Mouse (Mus musculus) limb, embryonic 13.5 days (tissue): ENCODE measurements at regions not wholly inside any gene's neighbourhood (a gene's known extent, or its start where the extent isn't known, plus 50 kb on each side); places are given as distances from the start of the nearest gene placed in this dataset.

Source experiments
- ATAC-seq: fragments of 200-750 bp; cut with Nextera tagmentation; 2 replicates; pipeline ENCODE4 v1.8.0; 2017; ENCODE audit warnings: low read depth, moderate number of reproducible peaks, moderate TSS enrichment; ENCODE audit not compliant: low FRiP score
- H3K27ac ChIP-seq: fragments of 300-500 bp; sonication (generic); 2 replicates; pipeline ENCODE4 v1.5.1; 2015; ENCODE audit warnings: inconsistent platforms, mild to moderate bottlenecking, moderate library complexity
- H3K27me3 ChIP-seq: fragments of 300-500 bp; sonication (generic); 2 replicates; pipeline ENCODE4 v1.6.1; 2015; ENCODE audit warnings: mild to moderate bottlenecking, inconsistent platforms
- H3K36me3 ChIP-seq: fragments of 300-500 bp; sonication (generic); 2 replicates; pipeline ENCODE4 v1.6.1; 2015; ENCODE audit warnings: inconsistent platforms, mild to moderate bottlenecking, moderate library complexity
- H3K4me1 ChIP-seq: fragments of 300-500 bp; sonication (generic); 2 replicates; pipeline ENCODE4 v1.6.1; 2015; ENCODE audit warnings: inconsistent platforms
- H3K4me2 ChIP-seq: fragments of 300-500 bp; sonication (generic); replicated peaks from 2 replicates; pipeline ENCODE4 v1.6.1; 2015; ENCODE audit warnings: inconsistent platforms, mild to moderate bottlenecking, moderate library complexity
- H3K4me3 ChIP-seq: fragments of 300-500 bp; sonication (generic); 2 replicates; pipeline ENCODE4 v1.5.1; 2015; ENCODE audit warnings: moderate library complexity, mild to moderate bottlenecking, inconsistent platforms
- H3K9ac ChIP-seq: fragments of 300-500 bp; sonication (generic); 2 replicates; pipeline ENCODE4 v1.6.1; 2015; ENCODE audit warnings: mild to moderate bottlenecking, inconsistent platforms
- H3K9me3 ChIP-seq: fragments of 300-500 bp; sonication (generic); 2 replicates; pipeline ENCODE4 v1.6.1; 2016; ENCODE audit warnings: inconsistent platforms
- WGBS: fragments of 180-500 bp; shearing (Covaris S2); methylation state at CpG from one replicate; pipeline ENCODE4 v1.1.7; 2015; 5-methylcytosine and 5-hydroxymethylcytosine counted together

GRCm38 (mm10) chr1:73857497-73857896, 266.8 kb downstream of the Tns1 start:
- 60% methylated on average over 5 of the region's 5 CpGs for WGBS
- Histone ChIP-seq H3K4me3 (no peak overlapping the region), H3K9ac (no peak overlapping the region), H3K4me1 (peaks cover 10% of the 10 kb centered on the region), H3K4me2 (no peak overlapping the region), H3K9me3 (no peaks in the 10 kb centered on the region), H3K27me3 (no peaks in the 10 kb centered on the region), H3K27ac (no peak overlapping the region; the same call in 1 of the 2 replicates), H3K36me3 (no peaks in the 10 kb centered on the region)
- no peak for ATAC-seq

DNA sequence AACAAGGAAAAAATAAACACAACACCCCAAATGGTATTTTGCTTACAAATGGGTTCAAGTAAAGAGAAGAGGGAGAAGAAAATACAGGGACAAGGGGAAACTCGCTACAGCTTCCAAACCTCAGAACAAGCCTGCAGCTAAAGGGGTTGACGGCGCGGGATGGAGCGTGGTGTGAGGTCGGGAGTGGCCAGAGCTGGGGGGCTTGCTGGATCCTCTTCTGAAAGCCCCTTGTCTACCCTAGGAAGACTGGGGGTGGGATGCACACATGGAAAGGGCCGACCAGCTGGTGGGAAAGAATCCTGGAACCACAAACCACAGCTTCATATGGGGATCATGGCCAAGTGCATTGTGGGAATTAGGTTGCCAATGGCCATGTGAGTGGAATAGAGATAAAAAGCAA, 267.4 kb downstream of the Tns1 start:
- no peak overlapping the region for H3K9ac ChIP-seq
- peaks cover 6% of the 10 kb centered on the region; the same call in 1 of the 2 replicates for H3K4me1 ChIP-seq
- no peaks in the 10 kb centered on the region for H3K9me3 ChIP-seq
- ATAC-seq = no peak
- WGBS = 91% methylated on average over 7 of the region's 7 CpGs
- H3K27me3 ChIP-seq = no peaks in the 10 kb centered on the region
- no peak overlapping the region for H3K27ac ChIP-seq
- no peak overlapping the region for H3K4me2 ChIP-seq
- no peaks in the 10 kb centered on the region for H3K36me3 ChIP-seq
- H3K4me3 ChIP-seq = no peak overlapping the region

DNA sequence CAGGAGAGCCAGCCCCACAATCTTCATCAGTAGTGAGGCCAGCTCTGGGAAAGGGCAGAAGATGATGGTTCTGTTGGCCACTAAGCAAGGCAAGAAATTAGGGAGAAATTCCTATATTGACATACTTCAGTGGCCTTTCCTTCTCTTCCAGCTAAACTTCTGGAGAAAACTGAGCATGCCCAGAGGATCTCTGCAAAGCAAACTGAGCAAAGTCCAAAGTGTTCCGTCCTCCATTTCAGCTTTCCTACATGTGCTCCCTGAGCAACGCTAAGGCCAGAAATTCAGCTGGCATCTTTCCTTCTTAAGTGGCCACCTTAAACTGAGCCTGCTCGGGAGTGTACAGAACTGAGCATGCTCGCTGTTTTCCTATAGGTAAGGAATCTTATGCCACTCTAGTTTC, 268.9 kb downstream of the Tns1 start:
- no peaks in the 10 kb centered on the region for H3K9me3 ChIP-seq
- WGBS = 86% methylated on average over 4 of the region's 4 CpGs

GRCm38 (mm10) chr1:73853851-73854250, 270.4 kb downstream of the Tns1 start:
- no peak overlapping the region for H3K4me2 ChIP-seq
- no peaks in the 10 kb centered on the region for H3K27me3 ChIP-seq
- H3K4me1 ChIP-seq = peaks cover 6% of the 10 kb centered on the region
- no peak for ATAC-seq
- H3K4me3 ChIP-seq = no peak overlapping the region
- no peaks in the 10 kb centered on the region for H3K9me3 ChIP-seq
- H3K27ac ChIP-seq = no peak overlapping the region
- 89% methylated on average over 11 of the region's 11 CpGs for WGBS
- no peaks in the 10 kb centered on the region for H3K36me3 ChIP-seq
- H3K9ac ChIP-seq = no peak overlapping the region

More for the DNA sequence above, 268.9 kb downstream of the Tns1 start:
- Histone ChIP-seq H3K4me2 (no peak overlapping the region), H3K27me3 (no peaks in the 10 kb centered on the region), H3K9ac (no peak overlapping the region), H3K4me1 (peaks cover 6% of the 10 kb centered on the region), H3K36me3 (no peaks in the 10 kb centered on the region), H3K4me3 (no peak overlapping the region), H3K27ac (no peak overlapping the region)
- no peak for ATAC-seq

DNA sequence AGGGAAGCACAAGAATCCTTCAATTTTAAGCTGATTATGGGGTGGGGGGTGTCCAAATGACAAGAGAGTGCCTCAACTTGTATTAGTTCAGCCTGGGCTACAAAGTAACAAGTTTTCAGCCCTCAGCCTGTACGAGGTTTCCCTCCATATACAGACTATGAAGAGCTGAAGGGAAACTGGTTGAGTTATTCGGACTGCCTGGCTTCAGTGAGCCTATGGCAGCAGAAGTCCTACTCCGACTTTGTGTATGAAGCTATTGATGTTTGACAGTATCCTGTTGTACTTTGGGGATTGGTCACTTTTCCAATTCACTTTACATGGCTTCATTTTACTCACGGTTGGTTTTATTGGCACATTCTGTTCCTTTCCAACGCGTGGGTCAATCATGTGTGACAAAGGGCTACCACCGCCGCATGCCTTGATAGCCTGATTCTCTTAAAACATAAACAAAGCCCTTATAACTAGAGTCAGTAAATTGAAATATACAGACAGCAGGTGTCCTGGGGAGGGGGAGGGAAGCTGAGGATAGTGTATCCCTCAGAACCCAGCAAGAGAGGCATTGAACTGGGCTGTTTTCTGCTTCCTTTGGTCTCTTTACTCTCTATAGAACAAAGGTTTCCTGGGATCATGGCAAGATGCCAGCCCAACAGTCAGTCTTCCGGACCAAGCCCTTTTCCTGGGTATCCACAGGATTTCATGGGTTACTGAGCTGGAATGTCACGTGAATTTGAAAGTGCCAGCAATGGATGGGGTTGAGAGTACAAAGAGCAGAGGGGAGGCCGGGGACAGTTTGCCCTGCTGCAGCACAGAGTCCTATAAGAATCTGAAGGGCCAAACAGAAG, 273.9 kb downstream of the Tns1 start:
- no peak overlapping the region for H3K4me2 ChIP-seq
- H3K4me3 ChIP-seq = no peak overlapping the region
- H3K36me3 ChIP-seq = no peaks in the 10 kb centered on the region
- H3K4me1 ChIP-seq = no peaks in the 10 kb centered on the region; the same call in 1 of the 2 replicates
- no peak for ATAC-seq
- H3K9ac ChIP-seq = no peak overlapping the region
- no peaks in the 10 kb centered on the region for H3K9me3 ChIP-seq
- H3K27me3 ChIP-seq = no peaks in the 10 kb centered on the region
- H3K27ac ChIP-seq = no peak overlapping the region
- whole genome bisulfite sequencing = 76% methylated on average over 11 of the region's 11 CpGs

DNA sequence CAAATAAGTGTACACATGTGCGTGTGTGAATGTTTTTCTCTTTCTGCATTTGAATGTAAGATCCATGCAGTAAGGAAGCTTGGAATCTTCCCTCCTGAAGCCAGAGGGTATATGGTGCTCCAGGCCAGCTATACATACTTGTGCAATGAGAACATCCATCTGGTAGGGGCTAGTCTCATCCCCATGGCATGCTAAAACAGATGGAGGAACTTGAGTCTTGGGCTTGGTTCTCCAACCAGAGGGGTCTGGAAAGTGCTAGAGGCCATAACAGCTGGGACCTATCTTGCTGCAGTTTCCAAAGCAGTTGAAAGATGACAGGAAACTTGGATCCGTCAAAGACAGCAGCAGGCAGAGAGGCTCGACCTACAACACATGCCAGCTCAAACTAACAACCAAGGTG, 275.9 kb downstream of the Tns1 start:
- H3K9me3 ChIP-seq = no peaks in the 10 kb centered on the region
- no peaks in the 10 kb centered on the region for H3K36me3 ChIP-seq
- H3K9ac ChIP-seq = no peak overlapping the region
- H3K4me3 ChIP-seq = no peak overlapping the region
- H3K4me2 ChIP-seq = no peak overlapping the region
- no peaks in the 10 kb centered on the region; the same call in 1 of the 2 replicates for H3K4me1 ChIP-seq
- 62% methylated on average over 3 of the region's 3 CpGs for WGBS
- ATAC-seq = no peak; the same call in 1 of the 2 replicates
- no peak overlapping the region for H3K27ac ChIP-seq
- no peaks in the 10 kb centered on the region for H3K27me3 ChIP-seq

DNA sequence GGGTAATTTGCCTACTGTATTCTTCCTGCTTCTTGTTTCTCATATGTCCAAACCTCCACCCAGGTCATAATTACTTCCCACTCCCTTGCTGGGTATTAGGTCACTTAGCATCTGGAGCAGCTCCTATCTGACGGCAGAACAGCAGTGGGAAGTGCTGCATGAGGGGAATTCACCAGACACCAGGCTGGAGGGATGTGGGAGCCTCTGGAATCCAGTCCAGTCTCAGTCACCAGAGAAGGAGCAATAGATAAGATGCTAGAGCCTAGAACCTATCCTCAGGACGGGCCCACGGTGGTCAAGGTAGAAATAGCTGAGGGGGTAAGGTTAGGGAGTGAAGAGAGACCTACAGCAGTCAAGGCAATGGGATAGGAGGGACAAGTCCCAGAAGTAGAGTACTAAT, 277.1 kb downstream of the Tns1 start:
- no peak for ATAC-seq
- H3K9ac ChIP-seq = no peak overlapping the region
- 76% methylated on average over 3 of the region's 3 CpGs for WGBS
- no peaks in the 10 kb centered on the region for H3K36me3 ChIP-seq
- H3K9me3 ChIP-seq = no peaks in the 10 kb centered on the region
- H3K4me1 ChIP-seq = no peaks in the 10 kb centered on the region; the same call in 1 of the 2 replicates
- H3K27ac ChIP-seq = no peak overlapping the region
- no peaks in the 10 kb centered on the region for H3K27me3 ChIP-seq
- no peak overlapping the region for H3K4me2 ChIP-seq
- no peak overlapping the region for H3K4me3 ChIP-seq

DNA sequence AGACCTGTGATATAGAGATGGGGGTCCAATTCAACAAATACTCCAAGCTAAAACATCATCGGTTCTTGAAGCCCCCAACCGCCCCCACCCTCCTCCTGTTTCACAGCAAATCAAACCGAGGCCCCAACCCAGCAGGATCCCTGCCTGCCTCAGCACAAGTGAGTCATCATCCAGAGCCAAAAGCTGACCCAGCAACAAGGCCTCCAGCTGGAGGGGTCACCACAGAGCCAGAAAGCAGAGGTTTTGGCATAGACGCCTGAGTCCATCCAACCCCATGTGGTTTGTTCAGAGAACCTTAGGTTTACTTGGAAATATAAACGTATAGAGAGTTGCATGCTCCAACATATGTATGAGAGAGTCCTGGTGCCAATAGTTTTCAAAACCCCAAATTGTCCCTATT, 279.1 kb downstream of the Tns1 start:
- no peak for ATAC-seq
- Histone ChIP-seq H3K36me3 (no peaks in the 10 kb centered on the region), H3K27me3 (no peaks in the 10 kb centered on the region), H3K27ac (no peak overlapping the region), H3K9ac (no peak overlapping the region), H3K4me1 (no peaks in the 10 kb centered on the region), H3K4me3 (no peak overlapping the region), H3K9me3 (no peaks in the 10 kb centered on the region), H3K4me2 (no peak overlapping the region)
- WGBS = 80% methylated on average over 5 of the region's 5 CpGs

DNA sequence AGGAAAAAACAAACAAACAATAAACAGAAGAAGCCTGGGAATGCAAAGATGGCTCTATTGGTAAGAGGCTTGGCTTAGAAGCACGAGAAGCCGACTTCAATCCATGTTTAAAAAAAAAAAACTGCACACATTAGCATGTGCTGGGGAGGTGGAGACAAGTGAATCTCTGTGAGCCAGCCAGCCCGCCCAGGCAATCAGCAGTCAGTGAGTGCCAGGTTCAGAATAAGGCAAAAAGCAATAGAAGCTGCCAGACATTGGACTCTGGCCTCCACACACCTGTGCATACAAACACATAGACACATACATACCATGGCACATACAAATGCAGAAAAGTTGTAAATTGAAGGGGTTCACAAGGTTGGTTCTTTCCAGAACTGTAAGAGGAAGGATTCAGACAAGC, 279.7 kb downstream of the Tns1 start:
- no peak overlapping the region for H3K4me2 ChIP-seq
- WGBS = 76% methylated on average over 3 of the region's 3 CpGs

GRCm38 (mm10) chr1:73839351-73839750, 284.9 kb downstream of the Tns1 start:
- no peaks in the 10 kb centered on the region for H3K36me3 ChIP-seq
- no peak overlapping the region for H3K4me2 ChIP-seq
- no peak overlapping the region for H3K4me3 ChIP-seq
- ATAC-seq = no peak
- no peak overlapping the region for H3K27ac ChIP-seq
- no peak overlapping the region for H3K9ac ChIP-seq
- 87% methylated on average over 2 of the region's 2 CpGs for WGBS
- H3K9me3 ChIP-seq = no peaks in the 10 kb centered on the region
- H3K27me3 ChIP-seq = no peaks in the 10 kb centered on the region
- H3K4me1 ChIP-seq = no peaks in the 10 kb centered on the region; the same call in 1 of the 2 replicates

More for the DNA sequence above, 279.7 kb downstream of the Tns1 start:
- no peak for ATAC-seq
- Histone ChIP-seq H3K36me3 (no peaks in the 10 kb centered on the region), H3K4me3 (no peak overlapping the region), H3K9me3 (no peaks in the 10 kb centered on the region), H3K27me3 (no peaks in the 10 kb centered on the region), H3K27ac (no peak overlapping the region), H3K9ac (no peak overlapping the region), H3K4me1 (no peaks in the 10 kb centered on the region)

DNA sequence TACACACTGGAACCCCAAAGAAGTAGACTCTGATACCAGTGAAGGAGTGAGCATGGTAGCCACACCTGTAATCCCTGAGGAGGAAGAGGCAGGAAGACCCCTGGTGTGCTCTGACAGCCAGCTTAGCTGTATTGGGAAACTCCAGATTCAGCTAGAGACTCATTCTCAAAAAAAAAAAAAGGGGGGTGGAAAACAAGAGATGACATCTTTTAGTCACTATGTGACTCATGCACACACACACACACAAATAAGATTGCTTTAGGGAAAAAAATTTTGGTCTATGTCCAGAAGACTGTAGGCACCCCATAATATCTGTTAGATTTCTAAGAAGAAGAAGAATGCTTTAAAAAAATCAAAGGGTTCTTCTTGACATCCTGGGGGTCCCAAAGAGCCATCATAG, 287.6 kb downstream of the Tns1 start:
- H3K4me1 ChIP-seq = no peaks in the 10 kb centered on the region; the same call in 1 of the 2 replicates
- H3K4me3 ChIP-seq = no peak overlapping the region
- H3K27ac ChIP-seq = no peak overlapping the region
- H3K4me2 ChIP-seq = no peak overlapping the region
- H3K9me3 ChIP-seq = no peaks in the 10 kb centered on the region
- ATAC-seq = no peak
- no peaks in the 10 kb centered on the region for H3K36me3 ChIP-seq
- no peaks in the 10 kb centered on the region for H3K27me3 ChIP-seq
- H3K9ac ChIP-seq = no peak overlapping the region

DNA sequence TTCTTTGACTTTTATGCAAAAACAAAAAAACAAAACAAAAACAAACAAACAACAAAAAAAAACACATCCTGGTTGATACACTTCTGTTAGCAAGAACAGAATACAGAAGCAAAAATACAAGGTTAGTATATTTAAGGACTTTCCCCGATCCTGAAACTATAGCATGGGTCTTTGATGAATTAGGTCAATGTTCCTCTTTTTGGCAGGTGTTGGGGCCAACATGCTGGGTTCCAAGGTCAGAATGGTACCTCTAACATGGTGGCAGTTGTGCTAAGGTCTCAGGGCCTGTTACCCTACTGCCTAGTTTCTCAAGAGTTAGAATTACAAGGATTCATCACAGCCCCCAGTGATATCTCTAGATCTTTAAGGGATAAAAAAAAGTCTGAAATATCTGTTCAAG, 289.7 kb downstream of the Tns1 start:
- Histone ChIP-seq H3K4me2 (no peak overlapping the region), H3K9ac (no peak overlapping the region), H3K27ac (no peak overlapping the region), H3K36me3 (no peaks in the 10 kb centered on the region), H3K9me3 (no peaks in the 10 kb centered on the region), H3K27me3 (no peaks in the 10 kb centered on the region), H3K4me1 (peaks cover 3% of the 10 kb centered on the region), H3K4me3 (no peak overlapping the region)
- WGBS = 95% methylated on average over 1 of the region's 1 CpGs
- no peak for ATAC-seq
